Mouse (Mus musculus) gastrocnemius, adult 2 months (tissue): ENCODE results near the gene Pax6. TPM values are rescaled to one million over a fixed set of nuclear protein-coding genes. Genes with fewer than 3 reads are reported as not detected.
A peak's percentile ranks its signal among the peaks of the same experiment; 100 is the strongest.

Source experiments
- DNase-seq: peaks from one replicate; pipeline ENCODE4 v3.0.0; 2022
- H3K27ac ChIP-seq: fragments of 200-600 bp; 2 replicates; pipeline ENCODE4 v1.8.1; 2022; ENCODE audit warnings: mild to moderate bottlenecking
- H3K4me3 ChIP-seq: fragments of 200-600 bp; 2 replicates; pipeline ENCODE4 v1.8.1; 2022; ENCODE audit warnings: mild to moderate bottlenecking, moderate library complexity
- CTCF ChIP-seq: fragments of 200-600 bp; IDR thresholded peaks from 2 replicates; pipeline ENCODE4 v1.8.1; 2022; ENCODE audit warnings: antibody characterized with exemption, mild to moderate bottlenecking, moderate library complexity
- intact Hi-C: fragments of 180-260 bp; cut with DNase I; formaldehyde crosslinking; loops from one replicate; pipeline ENCODE4 v1.15.1; 2025
- long read RNA-seq, 2 experiments: library from polyadenylated mRNA; stranded (forward); transcript quantifications; one replicate each; pipeline ENCODE4 v2.0.0; 2021
- total RNA-seq, 2 experiments: library from RNA; stranded (reverse); gene quantifications; 2 replicates each; pipeline ENCODE4 v1.2.3; 2021

Pax6 gene
- not detected for total RNA-seq
- long read RNA-seq, experiment 1: 0 reads
- long read RNA-seq, experiment 2: 0 reads

GRCm38 (mm10) chr2:105668271-105669270 is at the start of gene Pax6:
Gene Pax6 (plus strand): TSS chr2:105668900.
- intact Hi-C loops: no loop called here
- Histone ChIP-seq H3K27ac (no peak within 1 kb of the TSS), H3K4me3 (peak within 1 kb of the TSS; percentile 41)
- DNase-seq: no peak
- no peak for TF ChIP-seq CTCF

- no peak overlapping the region for H3K27ac ChIP-seq
- no peak for TF ChIP-seq CTCF
- intact Hi-C loops: no loop called here
- no peak overlapping the region for H3K4me3 ChIP-seq
- DNase-seq: no peak
Observed at GRCm38 (mm10) chr2:105648933-105649332, 19.8 kb upstream of the Pax6 start.

GRCm38 (mm10) chr2:105656456-105656855 is 12.2 kb upstream of the Pax6 start:
- intact Hi-C loops: no loop called here
- no peak for DNase-seq
- Histone ChIP-seq H3K4me3 (no peak overlapping the region), H3K27ac (no peak overlapping the region)
- TF ChIP-seq CTCF: no peak

GRCm38 (mm10) chr2:105659350-105659749 is 9.3 kb upstream of the Pax6 start:
- H3K4me3 ChIP-seq: no peak overlapping the region
- intact Hi-C loops: no loop called here
- H3K27ac ChIP-seq: no peak overlapping the region
- no peak for DNase-seq
- TF ChIP-seq CTCF: no peak

- no peak for DNase-seq
- no peak overlapping the region for H3K27ac ChIP-seq
- intact Hi-C loops: no loop called here
- TF ChIP-seq CTCF: no peak
- no peak overlapping the region for H3K4me3 ChIP-seq
Observed at GRCm38 (mm10) chr2:105659926-105660873, 8.5 kb upstream of the Pax6 start.

GRCm38 (mm10) chr2:105660874-105661622 is 7.7 kb upstream of the Pax6 start:
- intact Hi-C loops: no loop called here
- H3K4me3 ChIP-seq: no peak overlapping the region
- DNase-seq: no peak

GRCm38 (mm10) chr2:105661623-105662066 is 7.1 kb upstream of the Pax6 start:
- no peak overlapping the region for H3K4me3 ChIP-seq
- peak; percentile 19 for DNase-seq
- no peak overlapping the region for H3K27ac ChIP-seq
- no peak for TF ChIP-seq CTCF
- intact Hi-C loops: no loop called here

More at GRCm38 (mm10) chr2:105660874-105661622, 7.7 kb upstream of the Pax6 start:
- no peak for TF ChIP-seq CTCF
- no peak overlapping the region for H3K27ac ChIP-seq

- TF ChIP-seq CTCF: no peak
- intact Hi-C loops: no loop called here
- no peak for DNase-seq
- no peak overlapping the region for H3K27ac ChIP-seq
- H3K4me3 ChIP-seq: no peak overlapping the region
Observed at GRCm38 (mm10) chr2:105662121-105662520, 6.6 kb upstream of the Pax6 start.

- no peak for DNase-seq
- TF ChIP-seq CTCF: no peak
- Histone ChIP-seq H3K4me3 (no peak overlapping the region), H3K27ac (no peak overlapping the region)
- intact Hi-C loops: no loop called here
Observed at GRCm38 (mm10) chr2:105662606-105663005, 6.1 kb upstream of the Pax6 start.

- no peak for TF ChIP-seq CTCF
- DNase-seq: no peak
Observed at GRCm38 (mm10) chr2:105663101-105663511, 5.6 kb upstream of the Pax6 start.

GRCm38 (mm10) chr2:105664996-105665395 is 3.7 kb upstream of the Pax6 start:
- DNase-seq: no peak
- TF ChIP-seq CTCF: no peak
- Histone ChIP-seq H3K4me3 (no peak overlapping the region), H3K27ac (no peak overlapping the region)
- intact Hi-C loops: no loop called here

More at GRCm38 (mm10) chr2:105663101-105663511, 5.6 kb upstream of the Pax6 start:
- no peak overlapping the region for H3K27ac ChIP-seq
- H3K4me3 ChIP-seq: no peak overlapping the region
- intact Hi-C loops: no loop called here
